Mouse (Mus musculus) 3134 (cell line): ENCODE measurements around the gene Fam129a.

Source experiments
- DNase-seq: peaks from one replicate; pipeline ENCODE4 v3.0.0-alpha.2; 2011; ENCODE audit warnings: low spot score; ENCODE audit not compliant: insufficient read length; ENCODE audit errors: extremely low read depth

Gene Fam129a

GRCm38 (mm10) chr1:151690061-151690460 lies 119.1 kb downstream of the Fam129a start:
- DNase-seq, result no peak

- DNase-seq, result peak; percentile 62
Measured at GRCm38 (mm10) chr1:151690583-151691193, 119.7 kb downstream of the Fam129a start.

GRCm38 (mm10) chr1:151692867-151693266 lies 121.9 kb downstream of the Fam129a start:
- DNase-seq, result peak; percentile 66

- DNase-seq, result no peak
Measured at GRCm38 (mm10) chr1:151696751-151697150, 125.8 kb downstream of the Fam129a start.

- DNase-seq, result no peak
Measured at GRCm38 (mm10) chr1:151697901-151698641, 127.1 kb downstream of the Fam129a start.

GRCm38 (mm10) chr1:151699363-151699762 lies 128.4 kb downstream of the Fam129a start:
- DNase-seq, result no peak

- no peak for DNase-seq
Measured at GRCm38 (mm10) chr1:151702816-151703215, 131.8 kb downstream of the Fam129a start.

GRCm38 (mm10) chr1:151705723-151706396 lies 134.9 kb downstream of the Fam129a start:
- DNase-seq, result peak; percentile 32

- no peak for DNase-seq
Measured at GRCm38 (mm10) chr1:151706397-151706752, 135.4 kb downstream of the Fam129a start.

GRCm38 (mm10) chr1:151708966-151709733 lies 138.2 kb downstream of the Fam129a start:
- DNase-seq, result no peak

- no peak for DNase-seq
Measured at GRCm38 (mm10) chr1:151709734-151710022, 138.7 kb downstream of the Fam129a start.

- no peak for DNase-seq
Measured at GRCm38 (mm10) chr1:151710424-151711055, 139.6 kb downstream of the Fam129a start.

- no peak for DNase-seq
Measured at GRCm38 (mm10) chr1:151711062-151711461, 140.1 kb downstream of the Fam129a start.

GRCm38 (mm10) chr1:151712664-151713063 lies 141.7 kb downstream of the Fam129a start:
- no peak for DNase-seq

- DNase-seq, result no peak
Measured at GRCm38 (mm10) chr1:151713622-151714021, 142.6 kb downstream of the Fam129a start.

- DNase-seq, result no peak
Measured at GRCm38 (mm10) chr1:151716024-151716710, 145.2 kb downstream of the Fam129a start.

- no peak for DNase-seq
Measured at GRCm38 (mm10) chr1:151717624-151718023, 146.6 kb downstream of the Fam129a start.

GRCm38 (mm10) chr1:151718575-151718974 lies 147.6 kb downstream of the Fam129a start:
- DNase-seq, result no peak

GRCm38 (mm10) chr1:151719911-151720310 lies 148.9 kb downstream of the Fam129a start:
- no peak for DNase-seq

GRCm38 (mm10) chr1:151720566-151720965 lies 149.6 kb downstream of the Fam129a start:
- DNase-seq, result no peak
